Mouse (Mus musculus) G1E (cell line): ENCODE data around the gene Ints2. TPM values are rescaled to one million over a fixed set of nuclear protein-coding genes. Genes with fewer than 3 reads are reported as not detected.
A peak's percentile ranks its signal among the peaks of the same experiment; 100 is the strongest.
"Not testable (repeated sequence)": the region's sequence is repeated elsewhere in the genome, so short reads cannot be mapped to it uniquely, and the experiment has no call there.

Source experiments
- ATAC-seq: 2 replicates; pipeline ENCODE4 v1.8.0; 2016; ENCODE audit warnings: mild to moderate bottlenecking; ENCODE audit not compliant: insufficient number of reproducible peaks, poor library complexity, low FRiP score, severe bottlenecking; ENCODE audit errors: extremely low read depth
- DNase-seq: peaks from one replicate; pipeline ENCODE4 v3.0.0; 2012; ENCODE audit warnings: low spot score
- H3K27me3 ChIP-seq: 2 replicates; pipeline ENCODE4 v1.6.1; 2012; ENCODE audit warnings: mild to moderate bottlenecking, low read length, inconsistent platforms; ENCODE audit not compliant: insufficient read depth
- H3K36me3 ChIP-seq: replicated peaks from 2 replicates; pipeline ENCODE3; 2012; ENCODE audit warnings: mild to moderate bottlenecking, inconsistent platforms
- H3K4me1 ChIP-seq: 2 replicates; pipeline ENCODE4 v1.6.1; 2012; ENCODE audit warnings: low read depth, low read length, inconsistent platforms, mixed read lengths; ENCODE audit not compliant: insufficient read depth
- H3K4me3 ChIP-seq: 2 replicates; pipeline ENCODE4 v1.5.1; 2012; ENCODE audit warnings: low read depth, mild to moderate bottlenecking, inconsistent platforms, low read length, moderate library complexity, mixed read lengths
- H3K9me3 ChIP-seq: replicated peaks from 2 replicates; pipeline ENCODE4 v1.6.1; 2012; ENCODE audit warnings: inconsistent platforms
- CTCF ChIP-seq: IDR thresholded peaks from 2 replicates; pipeline ENCODE4 v1.5.1; 2012; ENCODE audit warnings: low read depth, low read length, inconsistent platforms, mixed read lengths
- GATA1 ChIP-seq: IDR thresholded peaks from 2 replicates; pipeline ENCODE4 v1.6.1; 2012; ENCODE audit warnings: borderline replicate concordance, low read length, inconsistent platforms, mixed read lengths
- GATA2 ChIP-seq: IDR thresholded peaks from 2 replicates; pipeline ENCODE4 v1.6.1; 2012; ENCODE audit warnings: low read depth, low read length, inconsistent platforms, borderline replicate concordance
- POLR2AphosphoS5 ChIP-seq: IDR thresholded peaks from 2 replicates; pipeline ENCODE4 v1.6.1; 2012; ENCODE audit warnings: low read depth, low read length, inconsistent platforms; ENCODE audit not compliant: insufficient replicate concordance
- TAL1 ChIP-seq: conservative IDR thresholded peaks from 2 replicates; pipeline ENCODE4 v1.6.1; 2012; ENCODE audit warnings: low read depth, low read length, inconsistent platforms, mixed read lengths
- polyA plus RNA-seq: library from polyadenylated mRNA; stranded (reverse); fragments of >175 nt; gene quantifications from 2 replicates; pipeline ENCODE4 v1.2.3, GENCODE M21; 2012
- total RNA-seq, 2 experiments: library from RNA; stranded (forward) in 1 of 2; stranded (reverse) in 1 of 2; fragments of 200-1000 nt in 1 of 2; fragments of >200 nt in 1 of 2; fragmentation: Nextera tagmentation in 1 of 2; gene quantifications; 2 replicates each; pipeline ENCODE4 v1.2.3; 2014 to 2017

The Ints2 gene
- total and polyA plus RNA-seq, 3 experiments: 6.0 to 64.1 (median 40.2) TPM

DNA sequence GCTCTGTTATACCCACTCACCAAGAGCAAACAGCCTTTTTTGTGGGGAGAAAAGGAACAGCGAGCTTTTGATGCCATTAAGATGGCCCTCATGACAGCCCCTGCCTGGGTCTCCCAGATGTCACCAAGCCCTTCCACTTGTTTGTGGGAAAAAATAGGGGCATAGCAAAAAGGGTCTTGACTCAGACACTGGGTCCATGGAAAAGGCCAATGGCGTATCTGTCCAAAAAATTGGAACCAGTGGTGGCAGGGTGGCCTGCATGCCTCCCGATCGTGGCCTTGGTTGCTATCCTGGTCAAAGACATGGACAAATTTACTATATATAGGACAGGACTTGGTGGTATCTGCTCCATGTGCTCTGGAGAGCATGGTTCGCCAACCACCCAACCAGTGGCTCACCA lies 52.3 kb downstream of the Ints2 start:
- H3K4me1 ChIP-seq: peaks cover 53% of the 10 kb centered on the region
- no peak for ATAC-seq
- DNase-seq: no peak
- no peak overlapping the region for H3K4me3 ChIP-seq
- H3K36me3 ChIP-seq: peaks cover 71% of the 10 kb centered on the region
- H3K9me3 ChIP-seq: no peaks in the 10 kb centered on the region
- TF ChIP-seq CTCF (no peak), GATA1 (no peak), POLR2AphosphoS5 (no peak), TAL1 (no peak), GATA2 (no peak)
- H3K27me3 ChIP-seq: no peaks in the 10 kb centered on the region

DNA sequence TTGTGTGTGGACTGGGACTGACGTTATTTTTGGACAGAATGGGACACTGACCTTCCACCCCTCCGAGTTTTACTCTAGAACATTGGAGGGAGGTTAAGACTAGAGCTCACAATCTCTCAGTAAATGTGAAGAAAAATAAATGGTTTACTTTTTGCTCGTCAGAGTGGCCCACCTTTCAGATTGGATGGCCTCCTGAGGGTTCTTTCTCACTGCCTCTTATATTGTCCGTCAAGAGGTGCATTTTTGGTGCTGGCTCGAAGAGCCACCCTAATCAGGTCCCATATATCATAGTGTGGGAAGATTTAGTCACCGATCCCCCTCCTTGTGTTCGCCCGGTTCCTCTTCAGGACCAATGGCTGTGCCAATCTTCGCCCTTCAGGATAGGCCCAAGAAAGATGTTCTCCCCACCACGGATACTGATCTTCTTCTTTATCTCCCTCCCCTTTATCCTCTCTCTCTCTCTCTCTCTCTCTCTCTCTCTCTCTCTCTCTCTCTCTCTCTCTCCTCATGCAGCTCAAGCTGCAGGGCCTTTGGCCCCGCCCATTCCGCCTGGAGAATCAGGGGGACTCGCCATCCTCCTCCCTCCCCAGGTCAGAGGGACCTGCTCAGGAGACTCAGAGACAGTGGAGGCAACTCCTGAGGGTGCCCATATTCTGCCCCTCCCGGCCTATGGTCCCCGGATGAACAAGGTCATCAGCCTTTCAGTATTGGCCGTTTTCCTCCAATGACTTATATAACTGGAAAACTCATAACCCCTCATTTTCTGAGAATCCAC lies 55.3 kb downstream of the Ints2 start:
- TF ChIP-seq GATA1: no peak
- ATAC-seq: no peak
- H3K4me1 ChIP-seq: peaks cover 41% of the 10 kb centered on the region
- no peaks in the 10 kb centered on the region for H3K9me3 ChIP-seq
- H3K36me3 ChIP-seq: peaks cover 61% of the 10 kb centered on the region
- DNase-seq: peak; percentile 20
- H3K4me3 ChIP-seq: peak overlapping the region; percentile 86
- H3K27me3 ChIP-seq: no peaks in the 10 kb centered on the region

GRCm38 (mm10) chr11:86201037-86201786 lies 56.2 kb downstream of the Ints2 start, which contains the start of gene Brip1:
Gene Brip1 (minus strand): TSS chr11:86201193.
- Histone ChIP-seq H3K4me3 (peak within 1 kb of the TSS; percentile 86), H3K9me3 (no peaks in the 10 kb centered on the region), H3K36me3 (peaks cover 60% of the 10 kb centered on the region), H3K4me1 (peaks cover 36% of the 10 kb centered on the region), H3K27me3 (no peaks in the 10 kb centered on the region)
- ATAC-seq (peak; percentile 99), DNase-seq (peak; percentile 98)
- TF ChIP-seq TAL1: no peak
- no peak for TF ChIP-seq GATA1
- no peak for TF ChIP-seq CTCF
- TF ChIP-seq GATA2: no peak
- no peak for TF ChIP-seq POLR2AphosphoS5

GRCm38 (mm10) chr11:86200460-86201021 lies 56.8 kb downstream of the Ints2 start:
- no peak for TF ChIP-seq GATA1
- TF ChIP-seq GATA2: no peak
- TF ChIP-seq CTCF: no peak
- no peak for TF ChIP-seq TAL1
- TF ChIP-seq POLR2AphosphoS5: no peak
- ATAC-seq (no peak), DNase-seq (peak; percentile 35)
- no peaks in the 10 kb centered on the region for H3K9me3 ChIP-seq
- H3K27me3 ChIP-seq: no peaks in the 10 kb centered on the region
- peaks cover 58% of the 10 kb centered on the region for H3K36me3 ChIP-seq
- peak overlapping the region; percentile 86 for H3K4me3 ChIP-seq
- peaks cover 33% of the 10 kb centered on the region for H3K4me1 ChIP-seq

DNA sequence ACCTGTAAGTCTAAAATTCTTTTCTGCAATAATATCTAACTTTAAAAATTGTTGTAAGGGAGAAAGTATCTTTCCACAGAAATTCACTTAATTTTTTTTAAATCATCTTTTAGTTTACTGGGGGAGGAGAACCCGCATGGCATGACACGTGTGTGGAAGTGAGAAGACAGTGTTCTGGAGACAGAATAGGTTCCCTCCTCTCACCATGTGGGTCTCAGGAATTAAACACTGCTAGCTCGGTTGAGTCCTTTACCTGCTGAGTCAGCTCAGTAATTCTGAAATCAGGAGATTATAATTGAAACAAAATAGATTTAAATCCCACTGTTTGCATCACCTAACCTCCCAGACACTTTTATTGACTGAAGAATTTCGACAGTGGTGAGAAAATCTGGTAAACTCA lies 57.6 kb downstream of the Ints2 start:
- Histone ChIP-seq H3K36me3 (peaks cover 58% of the 10 kb centered on the region), H3K4me1 (peaks cover 26% of the 10 kb centered on the region), H3K9me3 (no peaks in the 10 kb centered on the region), H3K27me3 (no peaks in the 10 kb centered on the region), H3K4me3 (peak overlapping the region; percentile 86; the same call in 1 of the 2 replicates)
- ATAC-seq: no peak
- no peak for DNase-seq
- TF ChIP-seq GATA1 (no peak), GATA2 (no peak), POLR2AphosphoS5 (no peak), TAL1 (no peak), CTCF (no peak)

- not testable (repeated sequence) for H3K4me3 ChIP-seq, H3K9me3 ChIP-seq, H3K4me1 ChIP-seq, DNase-seq, H3K27me3 ChIP-seq, ATAC-seq
- H3K36me3 ChIP-seq: peaks cover 24% of the 10 kb centered on the region
Observed at GRCm38 (mm10) chr11:86185224-86185623, 72.2 kb downstream of the Ints2 start.
